Mouse (Mus musculus) heart, adult 2 months (tissue): ENCODE measurements around the gene Nudt19.

Experiments used
- CTCF ChIP-seq: fragments of 200-600 bp; IDR thresholded peaks from 2 replicates; pipeline ENCODE4 v1.8.1; 2022; ENCODE audit warnings: antibody characterized with exemption, mild to moderate bottlenecking, moderate library complexity
- POLR2A ChIP-seq: fragments of 200-500 bp; IDR thresholded peaks from 2 replicates; pipeline ENCODE4 v1.6.1; 2011; ENCODE audit warnings: mild to moderate bottlenecking, low read depth, low read length, control low read depth; ENCODE audit not compliant: insufficient read depth

- TF ChIP-seq CTCF, result no peak
- TF ChIP-seq POLR2A, result no peak
These were observed 31.6 kb upstream of the Nudt19 start for GRCm38 (mm10) chr7:35587728-35588127.
